Mouse (Mus musculus) gastrocnemius, adult 2 months (tissue): ENCODE data around the gene Rps6kc1. TPM values are rescaled to one million over a fixed set of nuclear protein-coding genes. Genes with fewer than 3 reads are reported as not detected.

Source experiments
- DNase-seq: peaks from one replicate; pipeline ENCODE4 v3.0.0; 2022
- H3K27ac ChIP-seq: fragments of 200-600 bp; 2 replicates; pipeline ENCODE4 v1.8.1; 2022; ENCODE audit warnings: mild to moderate bottlenecking
- H3K4me3 ChIP-seq: fragments of 200-600 bp; 2 replicates; pipeline ENCODE4 v1.8.1; 2022; ENCODE audit warnings: mild to moderate bottlenecking, moderate library complexity
- CTCF ChIP-seq: fragments of 200-600 bp; IDR thresholded peaks from 2 replicates; pipeline ENCODE4 v1.8.1; 2022; ENCODE audit warnings: antibody characterized with exemption, mild to moderate bottlenecking, moderate library complexity
- intact Hi-C: fragments of 180-260 bp; cut with DNase I; formaldehyde crosslinking; loops from one replicate; pipeline ENCODE4 v1.15.1; 2025
- total RNA-seq, 2 experiments: library from RNA; stranded (reverse); gene quantifications; 2 replicates each; pipeline ENCODE4 v1.2.3; 2021

Gene Rps6kc1
- total RNA-seq, 2 experiments from 2014 or later, result 18.3 to 19.7 TPM

- Histone ChIP-seq H3K27ac (no peak overlapping the region), H3K4me3 (no peak overlapping the region)
- no peak for TF ChIP-seq CTCF
- intact Hi-C loops, result no loop called here
- no peak for DNase-seq
Measured at GRCm38 (mm10) chr1:190893559-190894167, 17.9 kb downstream of the Rps6kc1 start.

GRCm38 (mm10) chr1:190888646-190889045 is 22.9 kb downstream of the Rps6kc1 start:
- TF ChIP-seq CTCF, result no peak
- Histone ChIP-seq H3K4me3 (no peak overlapping the region), H3K27ac (no peak overlapping the region)
- intact Hi-C loops, result no loop called here
- DNase-seq, result no peak

GRCm38 (mm10) chr1:190888031-190888430 is 23.5 kb downstream of the Rps6kc1 start:
- Histone ChIP-seq H3K4me3 (no peak overlapping the region), H3K27ac (no peak overlapping the region)
- DNase-seq, result no peak
- no peak for TF ChIP-seq CTCF
- intact Hi-C loops, result no loop called here

- intact Hi-C loops, result no loop called here
- no peak for TF ChIP-seq CTCF
- no peak overlapping the region for H3K27ac ChIP-seq
Measured at GRCm38 (mm10) chr1:190886014-190886413, 25.6 kb downstream of the Rps6kc1 start.

GRCm38 (mm10) chr1:190881422-190881821 is 30.1 kb downstream of the Rps6kc1 start:
- intact Hi-C loops, result loop anchor here (1.0 kb wide), 1 partner anchor 50 kb away; no protein-coding TSS in a partner anchor
- Histone ChIP-seq H3K4me3 (no peak overlapping the region), H3K27ac (no peak overlapping the region)
- peak; percentile 48 for DNase-seq
- peak; percentile 72 for TF ChIP-seq CTCF

More at GRCm38 (mm10) chr1:190886014-190886413, 25.6 kb downstream of the Rps6kc1 start:
- no peak overlapping the region for H3K4me3 ChIP-seq
- no peak for DNase-seq

- TF ChIP-seq CTCF, result no peak
- DNase-seq, result no peak
- no peak overlapping the region for H3K27ac ChIP-seq
- no peak overlapping the region for H3K4me3 ChIP-seq
- intact Hi-C loops, result loop anchor here (1.0 kb wide), 1 partner anchor 49 kb away; no protein-coding TSS in a partner anchor
Measured at GRCm38 (mm10) chr1:190880638-190881037, 30.9 kb downstream of the Rps6kc1 start.

- H3K4me3 ChIP-seq, result no peak overlapping the region
- no peak overlapping the region for H3K27ac ChIP-seq
- TF ChIP-seq CTCF, result no peak
- DNase-seq, result no peak
- intact Hi-C loops, result no loop called here
Measured at GRCm38 (mm10) chr1:190875751-190876150, 35.8 kb downstream of the Rps6kc1 start.

- intact Hi-C loops, result no loop called here
- Histone ChIP-seq H3K27ac (no peak overlapping the region), H3K4me3 (no peak overlapping the region)
- no peak for TF ChIP-seq CTCF
- no peak for DNase-seq
Measured at GRCm38 (mm10) chr1:190875089-190875488, 36.5 kb downstream of the Rps6kc1 start.

GRCm38 (mm10) chr1:190871068-190871467 is 40.5 kb downstream of the Rps6kc1 start:
- intact Hi-C loops, result no loop called here

GRCm38 (mm10) chr1:190869996-190870395 is 41.6 kb downstream of the Rps6kc1 start:
- DNase-seq, result no peak
- intact Hi-C loops, result no loop called here

More at GRCm38 (mm10) chr1:190871068-190871467, 40.5 kb downstream of the Rps6kc1 start:
- H3K27ac ChIP-seq, result peak overlapping the region; percentile 74
- no peak for TF ChIP-seq CTCF
- H3K4me3 ChIP-seq, result peak overlapping the region; percentile 48
- no peak for DNase-seq

GRCm38 (mm10) chr1:190868790-190869189 is 42.8 kb downstream of the Rps6kc1 start:
- Histone ChIP-seq H3K4me3 (no peak overlapping the region), H3K27ac (no peak overlapping the region)
- no peak for DNase-seq
- intact Hi-C loops, result no loop called here
- TF ChIP-seq CTCF, result peak; percentile 37; the same call in 1 of the 2 replicates

More at GRCm38 (mm10) chr1:190869996-190870395, 41.6 kb downstream of the Rps6kc1 start:
- no peak for TF ChIP-seq CTCF
- H3K27ac ChIP-seq, result no peak overlapping the region
- H3K4me3 ChIP-seq, result no peak overlapping the region

- Histone ChIP-seq H3K27ac (no peak overlapping the region), H3K4me3 (no peak overlapping the region)
- no peak for DNase-seq
- intact Hi-C loops, result no loop called here
- TF ChIP-seq CTCF, result no peak
Measured at GRCm38 (mm10) chr1:190861626-190862025, 49.9 kb downstream of the Rps6kc1 start.

GRCm38 (mm10) chr1:190854465-190854864 is 57.1 kb downstream of the Rps6kc1 start:
- no peak for DNase-seq
- intact Hi-C loops, result no loop called here
- H3K27ac ChIP-seq, result no peak overlapping the region
- TF ChIP-seq CTCF, result no peak
- H3K4me3 ChIP-seq, result no peak overlapping the region
